Mouse (Mus musculus) erythroblast, embryonic 14.5 days (primary cell): ENCODE data around the gene Plekhm1. TPM values are rescaled to one million over a fixed set of nuclear protein-coding genes. Genes with fewer than 3 reads are reported as not detected.
A peak's percentile ranks its signal among the peaks of the same experiment; 100 is the strongest.

ENCODE experiments used
- H3K27me3 ChIP-seq: 2 replicates; pipeline ENCODE4 v1.6.1; 2012; ENCODE audit warnings: inconsistent platforms; ENCODE audit not compliant: control insufficient read depth
- H3K36me3 ChIP-seq: 2 replicates; pipeline ENCODE4 v1.6.1; 2012; ENCODE audit warnings: mild to moderate bottlenecking, inconsistent platforms; ENCODE audit not compliant: control insufficient read depth
- H3K4me1 ChIP-seq: 2 replicates; pipeline ENCODE4 v1.6.1; 2012; ENCODE audit warnings: inconsistent platforms; ENCODE audit not compliant: control insufficient read depth
- H3K4me3 ChIP-seq: replicated peaks from 2 replicates; pipeline ENCODE3; 2012; ENCODE audit warnings: moderate library complexity, mild to moderate bottlenecking, inconsistent platforms
- H3K9me3 ChIP-seq: 2 replicates; pipeline ENCODE4 v1.6.1; 2012; ENCODE audit warnings: low read length, inconsistent platforms, mixed read lengths; ENCODE audit not compliant: control insufficient read depth
- GATA1 ChIP-seq: IDR thresholded peaks from 2 replicates; pipeline ENCODE4 v1.6.1; 2012; ENCODE audit warnings: low read length, inconsistent platforms, mixed read lengths
- TAL1 ChIP-seq: IDR thresholded peaks from 3 replicates; pipeline ENCODE4 v1.6.1; 2012; ENCODE audit warnings: low read length, inconsistent platforms, mixed read lengths
- polyA plus RNA-seq: library from polyadenylated mRNA; stranded (reverse); fragments of >175 nt; gene quantifications from 2 replicates; pipeline ENCODE4 v1.2.3, GENCODE M21; 2012

Gene Plekhm1
- polyA plus RNA-seq, 1 experiment: 0.51 TPM

- TF ChIP-seq TAL1 (no peak), GATA1 (no peak)
- Histone ChIP-seq H3K4me1 (peaks cover 32% of the 10 kb centered on the region), H3K27me3 (peaks cover 72% of the 10 kb centered on the region), H3K36me3 (no peaks in the 10 kb centered on the region), H3K4me3 (peak overlapping the region; percentile 49), H3K9me3 (peaks cover 4% of the 10 kb centered on the region; the same call in 1 of the 2 replicates)
These were observed 51.8 kb downstream of the Plekhm1 start for GRCm38 (mm10) chr11:103360661-103361081.

GRCm38 (mm10) chr11:103359841-103360641 lies 52.4 kb downstream of the Plekhm1 start:
- peaks cover 70% of the 10 kb centered on the region for H3K27me3 ChIP-seq

GRCm38 (mm10) chr11:103359122-103359521 lies 53.4 kb downstream of the Plekhm1 start:
- Histone ChIP-seq H3K4me1 (peaks cover 32% of the 10 kb centered on the region), H3K9me3 (peaks cover 4% of the 10 kb centered on the region; the same call in 1 of the 2 replicates), H3K4me3 (no peak overlapping the region), H3K36me3 (no peaks in the 10 kb centered on the region), H3K27me3 (peaks cover 62% of the 10 kb centered on the region)
- TF ChIP-seq GATA1 (no peak), TAL1 (no peak)

More at GRCm38 (mm10) chr11:103359841-103360641, 52.4 kb downstream of the Plekhm1 start:
- Histone ChIP-seq H3K36me3 (no peaks in the 10 kb centered on the region), H3K4me1 (peaks cover 32% of the 10 kb centered on the region), H3K9me3 (peaks cover 4% of the 10 kb centered on the region; the same call in 1 of the 2 replicates), H3K4me3 (peak overlapping the region; percentile 49)
- no peak for TF ChIP-seq TAL1
- no peak for TF ChIP-seq GATA1

GRCm38 (mm10) chr11:103358316-103358715 lies 54.2 kb downstream of the Plekhm1 start:
- Histone ChIP-seq H3K27me3 (peaks cover 54% of the 10 kb centered on the region), H3K4me1 (peaks cover 32% of the 10 kb centered on the region), H3K36me3 (no peaks in the 10 kb centered on the region), H3K4me3 (no peak overlapping the region), H3K9me3 (peaks cover 5% of the 10 kb centered on the region)
- TF ChIP-seq GATA1: no peak
- TF ChIP-seq TAL1: no peak

GRCm38 (mm10) chr11:103357710-103358109 lies 54.8 kb downstream of the Plekhm1 start:
- no peak overlapping the region for H3K4me3 ChIP-seq
- peaks cover 48% of the 10 kb centered on the region for H3K27me3 ChIP-seq
- TF ChIP-seq TAL1 (no peak), GATA1 (no peak)
- no peaks in the 10 kb centered on the region for H3K36me3 ChIP-seq
- H3K4me1 ChIP-seq: peaks cover 27% of the 10 kb centered on the region
- peaks cover 10% of the 10 kb centered on the region for H3K9me3 ChIP-seq

GRCm38 (mm10) chr11:103356938-103357670 lies 55.4 kb downstream of the Plekhm1 start:
- Histone ChIP-seq H3K9me3 (peaks cover 14% of the 10 kb centered on the region), H3K27me3 (peaks cover 42% of the 10 kb centered on the region), H3K4me3 (no peak overlapping the region), H3K36me3 (no peaks in the 10 kb centered on the region), H3K4me1 (peaks cover 21% of the 10 kb centered on the region)
- no peak for TF ChIP-seq GATA1
- no peak for TF ChIP-seq TAL1

- Histone ChIP-seq H3K36me3 (no peaks in the 10 kb centered on the region), H3K4me1 (peaks cover 14% of the 10 kb centered on the region), H3K27me3 (peaks cover 32% of the 10 kb centered on the region), H3K9me3 (peaks cover 11% of the 10 kb centered on the region), H3K4me3 (no peak overlapping the region)
- TF ChIP-seq GATA1 (no peak), TAL1 (no peak)
These were observed 56.4 kb downstream of the Plekhm1 start for GRCm38 (mm10) chr11:103356032-103356571.

- Histone ChIP-seq H3K9me3 (peaks cover 11% of the 10 kb centered on the region), H3K27me3 (peaks cover 24% of the 10 kb centered on the region), H3K4me3 (no peak overlapping the region), H3K36me3 (no peaks in the 10 kb centered on the region), H3K4me1 (peaks cover 5% of the 10 kb centered on the region)
- TF ChIP-seq GATA1 (no peak), TAL1 (no peak)
These were observed 57.2 kb downstream of the Plekhm1 start for GRCm38 (mm10) chr11:103355251-103355650.

- Histone ChIP-seq H3K36me3 (no peaks in the 10 kb centered on the region), H3K9me3 (peaks cover 15% of the 10 kb centered on the region), H3K27me3 (peaks cover 12% of the 10 kb centered on the region), H3K4me1 (no peaks in the 10 kb centered on the region), H3K4me3 (no peak overlapping the region)
- TF ChIP-seq GATA1: no peak
- no peak for TF ChIP-seq TAL1
These were observed 58.5 kb downstream of the Plekhm1 start for GRCm38 (mm10) chr11:103354033-103354432.
